27 mouse cellular contexts compared by ENCODE assay signal in genomic region chr12:73094605-73095004, GRCm38 (mm10). TPM values are rescaled to one million over a fixed set of nuclear protein-coding genes. Genes with fewer than 3 reads are reported as not detected.
DNase-seq lines count a peak whose midpoint lies in the region; ATAC-seq and TF ChIP-seq lines count a peak whose summit lies in the region.
"Had no signal": no experiment of that assay in that cellular context is flagged by ENCODE, and none has a peak within 500 bp of the region (broad histone marks: within the 10 kb centered on the region; RNA-seq: fewer than 3 reads in every experiment).

No protein-coding gene starts in this region.

- no peaks in the 10 kb centered on the region for H3K4me1 ChIP-seq in kidney, postnatal 0 days (replicated peaks; ENCODE audit: insufficient read depth, low read length)
- H3K4me1 ChIP-seq in liver, embryonic 16.5 days (ENCODE audit: control insufficient read depth, low read depth, low read length), result no peaks in the 10 kb centered on the region
- peaks cover 2% of the 10 kb centered on the region; the same call in 1 of the 2 replicates for H3K4me1 ChIP-seq in liver, embryonic 12.5 days
- H3K4me1 ChIP-seq: embryonic facial prominence, embryonic 15.5 days; forebrain, embryonic 10.5 days; hindbrain, embryonic 10.5 days had no signal

- 31% methylated on average over 2 of the region's 2 CpGs for WGBS in kidney, postnatal 0 days
- WGBS in liver, embryonic 16.5 days (ENCODE audit: insufficient replicate concordance), result 26% methylated on average over 2 of the region's 2 CpGs
- WGBS in liver, embryonic 12.5 days (ENCODE audit: insufficient replicate concordance), result 31% methylated on average over 2 of the region's 2 CpGs

- TF ChIP-seq CTCF in kidney, postnatal 0 days (IDR thresholded peaks at IDR 0.05; ENCODE audit: low read depth), result no peak

- no peak overlapping the region for H3K4me3 ChIP-seq in kidney, postnatal 0 days (replicated peaks; ENCODE audit: low read depth, low read length)
- no peak overlapping the region for H3K4me3 ChIP-seq in liver, embryonic 16.5 days (ENCODE audit: low read depth, low read length)
- H3K4me3 ChIP-seq in liver, embryonic 12.5 days, result no peak overlapping the region
- H3K4me3 ChIP-seq: embryonic facial prominence, embryonic 15.5 days; erythroblast, embryonic 14.5 days; forebrain, embryonic 10.5 days; gastrocnemius, adult 2 months; heart, embryonic 15.5 days; hindbrain, embryonic 10.5 days had no signal

- no peaks in the 10 kb centered on the region for H3K27me3 ChIP-seq in kidney, postnatal 0 days (ENCODE audit: insufficient read depth, low read length)
- H3K27me3 ChIP-seq in liver, embryonic 16.5 days (ENCODE audit: control insufficient read depth, insufficient read depth, low read depth, low read length), result no peaks in the 10 kb centered on the region
- H3K27me3 ChIP-seq in liver, embryonic 12.5 days (replicated peaks), result 0 out of 2 replicates have a peak, but pooled peaks cover 4% of the 10 kb centered on the region
- H3K27me3 ChIP-seq: embryonic facial prominence, embryonic 15.5 days; heart, embryonic 15.5 days had no signal

- H3K36me3 ChIP-seq in kidney, postnatal 0 days (ENCODE audit: insufficient read depth, low read length), result no peaks in the 10 kb centered on the region
- H3K36me3 ChIP-seq in liver, embryonic 16.5 days (ENCODE audit: control insufficient read depth, insufficient read depth), result no peaks in the 10 kb centered on the region
- H3K36me3 ChIP-seq in liver, embryonic 12.5 days, result no peaks in the 10 kb centered on the region
- H3K36me3 ChIP-seq: embryonic facial prominence, embryonic 15.5 days; heart, embryonic 15.5 days; hindbrain, embryonic 10.5 days had no signal

- H3K27ac ChIP-seq in kidney, postnatal 0 days, result no peak overlapping the region
- no peak overlapping the region for H3K27ac ChIP-seq in liver, embryonic 16.5 days (ENCODE audit: low read length)
- H3K27ac ChIP-seq in liver, embryonic 12.5 days, result no peak overlapping the region
- H3K27ac ChIP-seq: embryonic facial prominence, embryonic 15.5 days; forebrain, embryonic 10.5 days; gastrocnemius, adult 2 months; heart, embryonic 15.5 days; hindbrain, embryonic 10.5 days; hindbrain, embryonic 14.5 days had no signal

- no peaks in the 10 kb centered on the region for H3K9me3 ChIP-seq in kidney, postnatal 0 days (replicated peaks; ENCODE audit: low read length)
- no peaks in the 10 kb centered on the region for H3K9me3 ChIP-seq in liver, embryonic 16.5 days (replicated peaks; ENCODE audit: control insufficient read depth, low read length)
- H3K9me3 ChIP-seq in liver, embryonic 12.5 days (replicated peaks), result no peaks in the 10 kb centered on the region
- H3K9me3 ChIP-seq: embryonic facial prominence, embryonic 15.5 days; forebrain, embryonic 10.5 days; heart, embryonic 15.5 days; hindbrain, embryonic 10.5 days had no signal

- DNase-seq in heart, adult 11 months, result peak; percentile 48
- no peak for DNase-seq in heart, adult 8-10 months (ENCODE audit: low spot score)
- DNase-seq in kidney, postnatal 0 days (ENCODE audit: low spot score), result no peak
- no peak for DNase-seq in kidney, adult 18-20 months
- no peak for DNase-seq in gastrocnemius, adult 8-10 months (ENCODE audit: low spot score in 2 of 2)
- DNase-seq in adrenal gland, postnatal 25 days, result no peak
- DNase-seq: adrenal gland, adult 8-10 months; B cell, adult 2 months; cerebellum, adult 11 months; cerebellum, adult 8-10 months; cerebellum, postnatal 14 days; embryo, embryonic 11 days; gastrocnemius, adult 2 months; gastrocnemius, postnatal 36 days; heart, adult 18-20 months had no signal

- no peak overlapping the region for H3K4me2 ChIP-seq in kidney, postnatal 0 days (ENCODE audit: low read length)
- no peak overlapping the region for H3K4me2 ChIP-seq in liver, embryonic 16.5 days (ENCODE audit: low read depth, low read length)
- no peak overlapping the region for H3K4me2 ChIP-seq in liver, embryonic 12.5 days
- H3K4me2 ChIP-seq: embryonic facial prominence, embryonic 15.5 days; heart, embryonic 11.5 days; heart, embryonic 15.5 days; hindbrain, embryonic 14.5 days had no signal

- no peak overlapping the region for H3K9ac ChIP-seq in kidney, postnatal 0 days (ENCODE audit: low read depth, low read length)
- no peak overlapping the region for H3K9ac ChIP-seq in liver, embryonic 16.5 days (ENCODE audit: low read depth, low read length)
- H3K9ac ChIP-seq in liver, embryonic 12.5 days, result no peak overlapping the region
- H3K9ac ChIP-seq: embryonic facial prominence, embryonic 15.5 days; heart, embryonic 15.5 days; hindbrain, embryonic 14.5 days had no signal

- ATAC-seq in kidney, postnatal 0 days (replicated peaks; ENCODE audit: low FRiP score, low read depth), result 0 out of 2 replicates have a peak, but pooled peaks have one; percentile 36
- peak; percentile 56 for ATAC-seq in liver, embryonic 16.5 days (ENCODE audit: low read depth)
- ATAC-seq in liver, embryonic 12.5 days, result no peak
- ATAC-seq: CD4-positive, CD25-positive, alpha-beta regulatory T cell, adult 4 months; forebrain, embryonic 14.5 days had no signal

RNA-seq across cellular contexts. Expression of gene Six4, which starts 18.7 kb away (rescaled TPM):
- 1 to 10 TPM; 5.1 to 7.8 (median 6.7) TPM for total RNA-seq in heart, adult 8-10 months (2022)
- 2.2 and 2.7 TPM in 2 replicates for polyA plus RNA-seq in kidney, postnatal 0 days (2015; fragmentation: Nextera tagmentation; extraction: Ambion mirVana)
- 0.04 and 0.06 TPM in 2 replicates for polyA plus RNA-seq in liver, embryonic 16.5 days (2015; fragmentation: Nextera tagmentation; extraction: Ambion mirVana)
- 0.18 and 0.29 TPM in 2 replicates for polyA plus RNA-seq in liver, embryonic 12.5 days (2016; fragmentation: Nextera tagmentation; extraction: Ambion mirVana)
- total RNA-seq in gastrocnemius, adult 8-10 months (2022), result 10 to 100 TPM; 14.3 to 19.6 (median 17.5) TPM
- 1.2 and 1.3 TPM in 2 replicates for total RNA-seq in adrenal gland, postnatal 25 days (2021)
- total RNA-seq: common myeloid progenitor, adult 5-6 weeks had no signal

RNA-seq across cellular contexts. Expression of gene Mnat1, which starts 28.9 kb away (rescaled TPM):
- total RNA-seq in heart, adult 8-10 months (2022), result 10 to 100 TPM; 18.1 to 22.3 (median 20.5) TPM
- 38.0 and 38.1 TPM in 2 replicates for polyA plus RNA-seq in kidney, postnatal 0 days (2015; fragmentation: Nextera tagmentation; extraction: Ambion mirVana)
- polyA plus RNA-seq in liver, embryonic 16.5 days (2015; fragmentation: Nextera tagmentation; extraction: Ambion mirVana), result 7.1 and 7.7 TPM in 2 replicates
- polyA plus RNA-seq in liver, embryonic 12.5 days (2016; fragmentation: Nextera tagmentation; extraction: Ambion mirVana), result 14.1 and 16.7 TPM in 2 replicates
- 10 to 100 TPM; 13.1 to 20.9 (median 20.1) TPM for total RNA-seq in gastrocnemius, adult 8-10 months (2022)
- total RNA-seq in adrenal gland, postnatal 25 days (2021), result 15.6 and 28.4 TPM in 2 replicates

RNA-seq across cellular contexts. Expression of gene Six1, which starts 40.9 kb away (rescaled TPM):
- 1 to 10 TPM; 1.6 to 3.6 (median 2.9) TPM for total RNA-seq in heart, adult 8-10 months (2022)
- 0.26 and 0.46 TPM in 2 replicates for polyA plus RNA-seq in kidney, postnatal 0 days (2015; fragmentation: Nextera tagmentation; extraction: Ambion mirVana)
- polyA plus RNA-seq in liver, embryonic 16.5 days (2015; fragmentation: Nextera tagmentation; extraction: Ambion mirVana), result 0.22 and 0.24 TPM in 2 replicates
- polyA plus RNA-seq in liver, embryonic 12.5 days (2016; fragmentation: Nextera tagmentation; extraction: Ambion mirVana), result 0.19 and 1.1 TPM in 2 replicates
- total RNA-seq in gastrocnemius, adult 8-10 months (2022), result 10 to 100 TPM; 59.5 to 67.4 (median 60.9) TPM
- 1.6 and 4.2 TPM in 2 replicates for total RNA-seq in adrenal gland, postnatal 25 days (2021)
- polyA plus RNA-seq: CD4-positive, CD25-positive, alpha-beta regulatory T cell, adult 4 months; erythroblast, embryonic 14.5 days had no signal

Comparison
In these comparisons a context has a peak if more than half of its experiments do, and no peak if none do; other contexts are left out.
1. RNA of gene Six1, which starts 40.9 kb away (total RNA-seq): 59.5 to 67.4 TPM in gastrocnemius, adult 8-10 months; 1.6 to 3.6 TPM in heart, adult 8-10 months and 1.6 to 4.2 TPM in adrenal gland, postnatal 25 days; every median in the first group is over 10 times any median in the second.